Mouse (Mus musculus): ENCODE data around the gene Trim38. TPM values are rescaled to one million over a fixed set of nuclear protein-coding genes. Genes with fewer than 3 reads are reported as not detected.

The Trim38 gene
- polyA plus RNA-seq, 1 experiment = not detected

- Histone ChIP-seq H3K4me3 (ENCODE audit: control insufficient read depth, insufficient read depth, low read length) (no peak overlapping the region), H3K4me1 (replicated peaks; ENCODE audit: control insufficient read depth, insufficient read depth, low read length) (peaks cover 2% of the 10 kb centered on the region), H3K27ac (ENCODE audit: control insufficient read depth, insufficient read depth, low read length) (peak overlapping the region; percentile 99), H3K27me3 (ENCODE audit: control insufficient read depth, insufficient read depth, low read length) (no peaks in the 10 kb centered on the region), H3K36me3 (ENCODE audit: control insufficient read depth, insufficient read depth, low read length) (no peaks in the 10 kb centered on the region)
- TF ChIP-seq CTCF (IDR thresholded peaks at IDR 0.05; ENCODE audit: borderline replicate concordance, control insufficient read depth, extremely low read depth, insufficient read depth, low read length, poor library complexity) = no peak
- TF ChIP-seq POLR2A (IDR thresholded peaks at IDR 0.05; ENCODE audit: control insufficient read depth, extremely low read depth, insufficient read depth, low read length, poor library complexity) = no peak
- no peak for DNase-seq
- 32% methylated on average over 13 of the region's 13 CpGs for WGBS
Measured at GRCm38 (mm10) chr13:23740256-23740840, 29.4 kb upstream of the Trim38 start.

GRCm38 (mm10) chr13:23740910-23741309 is 28.8 kb upstream of the Trim38 start:
- Histone ChIP-seq H3K4me3 (ENCODE audit: control insufficient read depth, insufficient read depth, low read length) (no peak overlapping the region), H3K36me3 (ENCODE audit: control insufficient read depth, insufficient read depth, low read length) (no peaks in the 10 kb centered on the region), H3K27ac (ENCODE audit: control insufficient read depth, insufficient read depth, low read length) (peak overlapping the region; percentile 99; the same call in 1 of the 2 replicates), H3K4me1 (replicated peaks; ENCODE audit: control insufficient read depth, insufficient read depth, low read length) (peaks cover 2% of the 10 kb centered on the region), H3K27me3 (ENCODE audit: control insufficient read depth, insufficient read depth, low read length) (no peaks in the 10 kb centered on the region)
- WGBS = 68% methylated on average over 5 of the region's 5 CpGs
- TF ChIP-seq POLR2A (IDR thresholded peaks at IDR 0.05; ENCODE audit: control insufficient read depth, extremely low read depth, insufficient read depth, low read length, poor library complexity) = no peak
- no peak for TF ChIP-seq CTCF (IDR thresholded peaks at IDR 0.05; ENCODE audit: borderline replicate concordance, control insufficient read depth, extremely low read depth, insufficient read depth, low read length, poor library complexity)
- DNase-seq = no peak

GRCm38 (mm10) chr13:23742007-23742406 is 27.7 kb upstream of the Trim38 start:
- Histone ChIP-seq H3K4me3 (ENCODE audit: control insufficient read depth, insufficient read depth, low read length) (no peak overlapping the region), H3K27me3 (ENCODE audit: control insufficient read depth, insufficient read depth, low read length) (no peaks in the 10 kb centered on the region), H3K27ac (ENCODE audit: control insufficient read depth, insufficient read depth, low read length) (no peak overlapping the region), H3K36me3 (ENCODE audit: control insufficient read depth, insufficient read depth, low read length) (no peaks in the 10 kb centered on the region), H3K4me1 (replicated peaks; ENCODE audit: control insufficient read depth, insufficient read depth, low read length) (peaks cover 4% of the 10 kb centered on the region)
- DNase-seq = no peak
- TF ChIP-seq POLR2A (IDR thresholded peaks at IDR 0.05; ENCODE audit: control insufficient read depth, extremely low read depth, insufficient read depth, low read length, poor library complexity) = no peak
- no peak for TF ChIP-seq CTCF (IDR thresholded peaks at IDR 0.05; ENCODE audit: borderline replicate concordance, control insufficient read depth, extremely low read depth, insufficient read depth, low read length, poor library complexity)

GRCm38 (mm10) chr13:23743215-23743614 is 26.5 kb upstream of the Trim38 start:
- WGBS = 93% methylated on average over 5 of the region's 5 CpGs
- H3K4me3 ChIP-seq (ENCODE audit: control insufficient read depth, insufficient read depth, low read length) = no peak overlapping the region
- H3K36me3 ChIP-seq (ENCODE audit: control insufficient read depth, insufficient read depth, low read length) = no peaks in the 10 kb centered on the region
- H3K27me3 ChIP-seq (ENCODE audit: control insufficient read depth, insufficient read depth, low read length) = no peaks in the 10 kb centered on the region
- DNase-seq = peak; percentile 0
- H3K27ac ChIP-seq (ENCODE audit: control insufficient read depth, insufficient read depth, low read length) = no peak overlapping the region
- H3K4me1 ChIP-seq (replicated peaks; ENCODE audit: control insufficient read depth, insufficient read depth, low read length) = peaks cover 4% of the 10 kb centered on the region
- TF ChIP-seq CTCF (IDR thresholded peaks at IDR 0.05; ENCODE audit: borderline replicate concordance, control insufficient read depth, extremely low read depth, insufficient read depth, low read length, poor library complexity) = no peak
- TF ChIP-seq POLR2A (IDR thresholded peaks at IDR 0.05; ENCODE audit: control insufficient read depth, extremely low read depth, insufficient read depth, low read length, poor library complexity) = no peak

- DNase-seq = no peak
- peak overlapping the region; percentile 29; the same call in 1 of the 2 replicates for H3K27ac ChIP-seq (ENCODE audit: control insufficient read depth, insufficient read depth, low read length)
- WGBS = 81% methylated on average over 4 of the region's 4 CpGs
- no peaks in the 10 kb centered on the region for H3K36me3 ChIP-seq (ENCODE audit: control insufficient read depth, insufficient read depth, low read length)
- H3K4me1 ChIP-seq (replicated peaks; ENCODE audit: control insufficient read depth, insufficient read depth, low read length) = peaks cover 4% of the 10 kb centered on the region
- H3K4me3 ChIP-seq (ENCODE audit: control insufficient read depth, insufficient read depth, low read length) = no peak overlapping the region
- no peaks in the 10 kb centered on the region for H3K27me3 ChIP-seq (ENCODE audit: control insufficient read depth, insufficient read depth, low read length)
- TF ChIP-seq CTCF (IDR thresholded peaks at IDR 0.05; ENCODE audit: borderline replicate concordance, control insufficient read depth, extremely low read depth, insufficient read depth, low read length, poor library complexity) = no peak
- no peak for TF ChIP-seq POLR2A (IDR thresholded peaks at IDR 0.05; ENCODE audit: control insufficient read depth, extremely low read depth, insufficient read depth, low read length, poor library complexity)
Measured at GRCm38 (mm10) chr13:23743963-23744362, 25.8 kb upstream of the Trim38 start.

GRCm38 (mm10) chr13:23744421-23745380 is 25.0 kb upstream of the Trim38 start:
- peak overlapping the region; percentile 54 for H3K4me3 ChIP-seq (ENCODE audit: control insufficient read depth, insufficient read depth, low read length)
- TF ChIP-seq POLR2A (IDR thresholded peaks at IDR 0.05; ENCODE audit: control insufficient read depth, extremely low read depth, insufficient read depth, low read length, poor library complexity) = no peak
- no peak for TF ChIP-seq CTCF (IDR thresholded peaks at IDR 0.05; ENCODE audit: borderline replicate concordance, control insufficient read depth, extremely low read depth, insufficient read depth, low read length, poor library complexity)
- no peaks in the 10 kb centered on the region for H3K27me3 ChIP-seq (ENCODE audit: control insufficient read depth, insufficient read depth, low read length)
- DNase-seq = no peak
- peak overlapping the region; percentile 85 for H3K27ac ChIP-seq (ENCODE audit: control insufficient read depth, insufficient read depth, low read length)
- H3K36me3 ChIP-seq (ENCODE audit: control insufficient read depth, insufficient read depth, low read length) = no peaks in the 10 kb centered on the region
- WGBS = 5% methylated on average over 22 of the region's 36 CpGs
- peaks cover 4% of the 10 kb centered on the region for H3K4me1 ChIP-seq (replicated peaks; ENCODE audit: control insufficient read depth, insufficient read depth, low read length)

Measured in thymus, adult 2 months (tissue).